Mouse (Mus musculus): ENCODE results near the gene Acadl.

- TF ChIP-seq CTCF (IDR thresholded peaks at IDR 0.05; ENCODE audit: extremely low read depth, insufficient read length, insufficient replicate concordance, low read depth, low read length) (peak; percentile 65; the same call in 1 of the 2 replicates), POLR2A (IDR thresholded peaks at IDR 0.05; ENCODE audit: low read depth, low read length) (no peak)
These were observed 15.6 kb downstream of the Acadl start for GRCm38 (mm10) chr1:66847506-66847905.
